Mouse (Mus musculus) mouse embryonic stem cell (cell line): ENCODE measurements at regions not wholly inside any gene's neighbourhood (a gene's known extent, or its start where the extent isn't known, plus 50 kb on each side); places are given as distances from the start of the nearest gene placed in this dataset.

ENCODE experiments used
- in situ Hi-C, 2 experiments: fragments of 300-500 bp; cut with MboI; formaldehyde crosslinking; loops; 1 replicate in 1 of 2; 3 replicates in 1 of 2; pipeline ENCODE4 v1.14.3; 2019 to 2020; ENCODE audit warnings: low sequenced_read_pairs in 2 of 2, low pct_unique_long_range_greater_than_20kb in 1 of 2, mixed read lengths in 1 of 2; ENCODE audit not compliant: unreplicated experiment in 1 of 2

DNA sequence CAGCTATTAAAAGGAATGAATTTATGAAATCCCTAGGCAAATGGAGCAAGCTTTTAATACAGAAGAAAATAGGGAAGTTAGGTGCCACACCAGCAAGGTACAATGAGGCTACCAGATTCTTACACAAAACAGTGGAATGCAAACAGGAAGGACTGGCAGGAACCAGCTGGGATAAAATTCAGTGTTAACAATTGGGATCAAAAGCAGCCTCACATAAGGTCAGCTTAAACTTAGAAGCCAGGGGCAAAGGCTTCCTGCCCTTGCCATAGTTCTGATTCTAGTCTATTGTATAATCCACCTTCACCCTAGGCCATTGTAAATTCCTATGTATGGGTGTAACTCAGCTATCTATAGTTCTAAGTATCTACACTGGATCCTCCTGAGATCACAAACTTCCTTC, 791.8 kb downstream of the 4931400O07Rik start:
- in situ Hi-C loops: loop anchor here in 1 of 2 experiments (25.0 kb wide), 1 partner anchor 97 kb away; no protein-coding TSS in a partner anchor
